Mouse (Mus musculus) megakaryocyte-erythroid progenitor cell, adult 5-6 weeks (primary cell): ENCODE measurements around the gene 4930563M21Rik. TPM values are rescaled to one million over a fixed set of nuclear protein-coding genes. Genes with fewer than 3 reads are reported as not detected.

Source experiments
- total RNA-seq, 2 experiments: library from RNA; stranded (forward) in 1 of 2; stranded (reverse) in 1 of 2; fragments of 200-1000, 215-1000 nt in 1 of 2; fragments of >200 nt in 1 of 2; fragmentation: Nextera tagmentation in 1 of 2; gene quantifications; 2 replicates each; pipeline ENCODE4 v1.2.3; 2014 to 2017

The 4930563M21Rik gene
- total RNA-seq, 2 experiments from 2014 or later = not detected

Other genes starting within 250 kb of the 4930563M21Rik start
- 5.7 and 14.5 TPM in 2 replicates for gene Scaper, start 72.4 kb downstream of the 4930563M21Rik start, total RNA-seq (2014; fragmentation: Nextera tagmentation)
- 10.0 and 10.3 TPM in 2 replicates for gene Scaper, start 72.4 kb downstream of the 4930563M21Rik start, total RNA-seq (2017)
- 9.9 and 16.2 TPM in 2 replicates for gene Rcn2, start 31.3 kb upstream of the 4930563M21Rik start, total RNA-seq (2014; fragmentation: Nextera tagmentation)
- gene Rcn2, start 31.3 kb upstream of the 4930563M21Rik start, total RNA-seq (2017) = 37.5 and 42.7 TPM in 2 replicates
- 3.9 and 5.1 TPM in 2 replicates for gene Pstpip1, start 79.4 kb upstream of the 4930563M21Rik start, total RNA-seq (2014; fragmentation: Nextera tagmentation)
- 4.7 and 10.1 TPM in 2 replicates for gene Pstpip1, start 79.4 kb upstream of the 4930563M21Rik start, total RNA-seq (2017)
- 14.0 and 15.7 TPM in 2 replicates for gene Tspan3, start 154.9 kb upstream of the 4930563M21Rik start, total RNA-seq (2014; fragmentation: Nextera tagmentation)
- 16.8 and 27.4 TPM in 2 replicates for gene Tspan3, start 154.9 kb upstream of the 4930563M21Rik start, total RNA-seq (2017)